Mouse (Mus musculus) gastrocnemius, postnatal 36 days (tissue): ENCODE measurements around the gene Gm4969. TPM values are rescaled to one million over a fixed set of nuclear protein-coding genes. Genes with fewer than 3 reads are reported as not detected.
A peak's percentile ranks its signal among the peaks of the same experiment; 100 is the strongest.

Experiments
- DNase-seq, 2 experiments: peaks; one replicate each; pipeline ENCODE4 v3.0.0; 2022
- intact Hi-C: fragments of 180-260 bp; cut with DNase I; formaldehyde crosslinking; loops from one replicate; pipeline ENCODE4 v1.15.1; 2025
- total RNA-seq, 2 experiments: library from RNA; stranded (reverse); gene quantifications; 2 replicates each; pipeline ENCODE4 v1.2.3; 2021

Gene Gm4969
- total RNA-seq, 2 experiments from 2014 or later, result not detected

- no peak for DNase-seq
Observed at GRCm38 (mm10) chr7:19094826-19095750, 23.1 kb downstream of the Gm4969 start.

GRCm38 (mm10) chr7:19094471-19094825, 23.7 kb downstream of the Gm4969 start, which contains the start of gene Six5:
Gene Six5, plus strand, starts transcription at chr7:19094594.
- intact Hi-C loops, result loop anchor here (2.0 kb wide), 1 partner anchor 24 kb away; the partner anchor contains the start of genes Fbxo46 and Gm4969
- DNase-seq, result no peak

More at GRCm38 (mm10) chr7:19094826-19095750, 23.1 kb downstream of the Gm4969 start:
- intact Hi-C loops, result loop anchor here (2.0 kb wide), 1 partner anchor 24 kb away; the partner anchor contains the start of genes Fbxo46 and Gm4969

- peak; percentile 92 to 96 for DNase-seq
- intact Hi-C loops, result loop anchor here (2.0 kb wide), 2 partner anchors 25 kb away; partner anchors contain the start of genes Fbxo46 and Gm4969
Observed at GRCm38 (mm10) chr7:19093537-19094385, 24.4 kb downstream of the Gm4969 start.

- intact Hi-C loops, result loop anchor here (2.0 kb wide), 1 partner anchor 24 kb away; no protein-coding TSS in a partner anchor
- DNase-seq, result peak; percentile 83 to 87
Observed at GRCm38 (mm10) chr7:19093174-19093521, 25.0 kb downstream of the Gm4969 start.

- DNase-seq, result no peak
- intact Hi-C loops, result loop anchor here (2.0 kb wide), 1 partner anchor 24 kb away; no protein-coding TSS in a partner anchor
Observed at GRCm38 (mm10) chr7:19092381-19093173, 25.6 kb downstream of the Gm4969 start.

GRCm38 (mm10) chr7:19091913-19092312, 26.3 kb downstream of the Gm4969 start:
- intact Hi-C loops, result loop anchor here (2.0 kb wide), 1 partner anchor 23 kb away; no protein-coding TSS in a partner anchor
- no peak for DNase-seq

GRCm38 (mm10) chr7:19088813-19089212, 29.4 kb downstream of the Gm4969 start:
- DNase-seq, result peak in 1 of 2 experiments; percentile 62
- intact Hi-C loops, result no loop called here

- intact Hi-C loops, result no loop called here
- DNase-seq, result no peak
Observed at GRCm38 (mm10) chr7:19086760-19087159, 31.4 kb downstream of the Gm4969 start.

GRCm38 (mm10) chr7:19086042-19086441, 32.1 kb downstream of the Gm4969 start:
- no peak for DNase-seq
- intact Hi-C loops, result no loop called here

GRCm38 (mm10) chr7:19085495-19085894, 32.7 kb downstream of the Gm4969 start:
- intact Hi-C loops, result no loop called here
- DNase-seq, result no peak

GRCm38 (mm10) chr7:19084921-19085473, 33.2 kb downstream of the Gm4969 start:
- intact Hi-C loops, result no loop called here
- no peak for DNase-seq

GRCm38 (mm10) chr7:19084277-19084771, 33.8 kb downstream of the Gm4969 start:
- intact Hi-C loops, result no loop called here
- DNase-seq, result peak; percentile 63

- intact Hi-C loops, result no loop called here
Observed at GRCm38 (mm10) chr7:19083701-19084100, 34.5 kb downstream of the Gm4969 start, which contains the start of gene Dmpk. Gene Dmpk, plus strand, starts transcription at chr7:19083849.

GRCm38 (mm10) chr7:19083096-19083495, 35.1 kb downstream of the Gm4969 start:
- peak; percentile 74 to 79 for DNase-seq
- intact Hi-C loops, result no loop called here

More at GRCm38 (mm10) chr7:19083701-19084100, 34.5 kb downstream of the Gm4969 start, which contains the start of gene Dmpk:
- DNase-seq, result peak; percentile 49 to 62

- DNase-seq, result no peak
Observed at GRCm38 (mm10) chr7:19082171-19082570, 36.0 kb downstream of the Gm4969 start.

GRCm38 (mm10) chr7:19080451-19080950, 37.7 kb downstream of the Gm4969 start:
- intact Hi-C loops, result no loop called here
- DNase-seq, result no peak

More at GRCm38 (mm10) chr7:19082171-19082570, 36.0 kb downstream of the Gm4969 start:
- intact Hi-C loops, result no loop called here

- no peak for DNase-seq
- intact Hi-C loops, result no loop called here
Observed at GRCm38 (mm10) chr7:19078732-19079131, 39.4 kb downstream of the Gm4969 start.

GRCm38 (mm10) chr7:19077761-19078160, 40.4 kb downstream of the Gm4969 start:
- intact Hi-C loops, result no loop called here
- DNase-seq, result no peak

GRCm38 (mm10) chr7:19076586-19076991, 41.6 kb downstream of the Gm4969 start:
- intact Hi-C loops, result no loop called here
- peak; percentile 4 to 16 for DNase-seq
